Mouse (Mus musculus) kidney, postnatal 0 days (tissue): Measurements from ENCODE around the gene P4ha3. TPM values are rescaled to one million over a fixed set of nuclear protein-coding genes. Genes with fewer than 3 reads are reported as not detected.
A peak's percentile ranks its signal among the peaks of the same experiment; 100 is the strongest.

Experiments used
- ATAC-seq: fragments of 200-750 bp; cut with Nextera tagmentation; replicated peaks from 2 replicates; pipeline ENCODE4 v1.8.0; 2017; ENCODE audit warnings: low read depth, moderate number of reproducible peaks, moderate TSS enrichment, moderate library complexity; ENCODE audit not compliant: low FRiP score
- DNase-seq: peaks from one replicate; pipeline ENCODE4 v3.0.0-alpha.2; 2016; ENCODE audit warnings: low spot score
- H3K27ac ChIP-seq: fragments of 300-500 bp; sonication (generic); 2 replicates; pipeline ENCODE4 v1.5.1; 2014; ENCODE audit warnings: mild to moderate bottlenecking
- H3K27me3 ChIP-seq: fragments of 300-500 bp; sonication (generic); 2 replicates; pipeline ENCODE4 v1.6.1; 2014; ENCODE audit warnings: low read length, mixed read lengths; ENCODE audit not compliant: insufficient read depth
- H3K36me3 ChIP-seq: fragments of 300-500 bp; sonication (generic); 2 replicates; pipeline ENCODE4 v1.6.1; 2014; ENCODE audit warnings: low read length, mixed read lengths; ENCODE audit not compliant: insufficient read depth
- H3K4me1 ChIP-seq: fragments of 300-500 bp; sonication (generic); replicated peaks from 2 replicates; pipeline ENCODE4 v1.6.1; 2014; ENCODE audit warnings: antibody characterized with exemption, low read length, mixed read lengths; ENCODE audit not compliant: insufficient read depth
- H3K4me2 ChIP-seq: fragments of 300-500 bp; sonication (generic); 2 replicates; pipeline ENCODE4 v1.6.1; 2014; ENCODE audit warnings: mild to moderate bottlenecking, low read length, moderate library complexity, mixed read lengths
- H3K4me3 ChIP-seq: fragments of 300-500 bp; sonication (generic); replicated peaks from 2 replicates; pipeline ENCODE4 v1.5.1; 2014; ENCODE audit warnings: low read depth, low read length
- H3K9ac ChIP-seq: fragments of 300-500 bp; sonication (generic); 2 replicates; pipeline ENCODE4 v1.6.1; 2014; ENCODE audit warnings: low read depth, low read length
- H3K9me3 ChIP-seq: fragments of 300-500 bp; sonication (generic); replicated peaks from 2 replicates; pipeline ENCODE4 v1.6.1; 2016; ENCODE audit warnings: low read length, inconsistent platforms, mixed read lengths
- CTCF ChIP-seq: IDR thresholded peaks from 2 replicates; pipeline ENCODE4 v1.5.1; 2016; ENCODE audit warnings: antibody characterized with exemption, low read depth, mild to moderate bottlenecking, moderate library complexity
- WGBS: fragments of 180-500 bp; shearing (Covaris S2); extraction: QIAGEN DNeasy Blood & Tissue Kit; methylation state at CpG from one replicate; pipeline ENCODE4 v1.1.7; 2014; 5-methylcytosine and 5-hydroxymethylcytosine counted together
- polyA plus RNA-seq: library from polyadenylated mRNA; unstranded; fragments of >200 nt; fragmentation: Nextera tagmentation; extraction: Ambion mirVana; gene quantifications from 2 replicates; pipeline ENCODE4 v1.2.1, GENCODE M21; 2015

Gene P4ha3
- polyA plus RNA-seq, 1 experiment from 2014 or later = 2.7 TPM

GRCm38 (mm10) chr7:100298861-100299510, 13.7 kb downstream of the P4ha3 start:
- H3K4me2 ChIP-seq = no peak overlapping the region
- H3K4me1 ChIP-seq = no peaks in the 10 kb centered on the region
- TF ChIP-seq CTCF = no peak
- WGBS = 36% methylated on average over 14 of the region's 14 CpGs
- no peaks in the 10 kb centered on the region for H3K9me3 ChIP-seq
- no peak overlapping the region for H3K9ac ChIP-seq
- H3K27ac ChIP-seq = no peak overlapping the region
- no peaks in the 10 kb centered on the region for H3K36me3 ChIP-seq
- H3K4me3 ChIP-seq = no peak overlapping the region
- peak; percentile 86 for DNase-seq
- ATAC-seq = peak; percentile 61; the same call in 1 of the 2 replicates
- H3K27me3 ChIP-seq = no peaks in the 10 kb centered on the region

GRCm38 (mm10) chr7:100301390-100301789, 16.1 kb downstream of the P4ha3 start:
- no peak for ATAC-seq

GRCm38 (mm10) chr7:100302316-100302715, 17.0 kb downstream of the P4ha3 start:
- no peak for TF ChIP-seq CTCF
- DNase-seq (no peak), ATAC-seq (no peak)
- Histone ChIP-seq H3K9me3 (no peaks in the 10 kb centered on the region), H3K4me1 (no peaks in the 10 kb centered on the region), H3K27ac (no peak overlapping the region), H3K36me3 (no peaks in the 10 kb centered on the region), H3K27me3 (no peaks in the 10 kb centered on the region), H3K4me2 (no peak overlapping the region), H3K9ac (no peak overlapping the region), H3K4me3 (no peak overlapping the region)
- WGBS = 67% methylated on average over 4 of the region's 4 CpGs

More at GRCm38 (mm10) chr7:100301390-100301789, 16.1 kb downstream of the P4ha3 start:
- Histone ChIP-seq H3K4me3 (no peak overlapping the region), H3K4me1 (no peaks in the 10 kb centered on the region), H3K9me3 (no peaks in the 10 kb centered on the region), H3K9ac (no peak overlapping the region), H3K36me3 (no peaks in the 10 kb centered on the region), H3K4me2 (no peak overlapping the region), H3K27me3 (no peaks in the 10 kb centered on the region), H3K27ac (no peak overlapping the region)
- WGBS = 67% methylated on average over 3 of the region's 3 CpGs
- no peak for DNase-seq
- TF ChIP-seq CTCF = no peak

- ATAC-seq (no peak), DNase-seq (no peak)
- Histone ChIP-seq H3K27me3 (no peaks in the 10 kb centered on the region), H3K9me3 (no peaks in the 10 kb centered on the region), H3K4me1 (no peaks in the 10 kb centered on the region), H3K4me3 (no peak overlapping the region), H3K9ac (no peak overlapping the region), H3K4me2 (no peak overlapping the region), H3K27ac (no peak overlapping the region), H3K36me3 (no peaks in the 10 kb centered on the region)
- TF ChIP-seq CTCF = no peak
- 91% methylated on average over 9 of the region's 9 CpGs for WGBS
Measured at GRCm38 (mm10) chr7:100305894-100306293, 20.6 kb downstream of the P4ha3 start.

- WGBS = 69% methylated on average over 6 of the region's 6 CpGs
- Histone ChIP-seq H3K9me3 (no peaks in the 10 kb centered on the region), H3K36me3 (no peaks in the 10 kb centered on the region), H3K4me2 (no peak overlapping the region), H3K9ac (no peak overlapping the region), H3K4me3 (no peak overlapping the region), H3K27ac (no peak overlapping the region), H3K27me3 (no peaks in the 10 kb centered on the region), H3K4me1 (no peaks in the 10 kb centered on the region)
- DNase-seq (no peak), ATAC-seq (no peak)
- TF ChIP-seq CTCF = no peak
Measured at GRCm38 (mm10) chr7:100307872-100308653, 22.7 kb downstream of the P4ha3 start.

- no peak for TF ChIP-seq CTCF
- no peak overlapping the region for H3K4me3 ChIP-seq
- no peaks in the 10 kb centered on the region for H3K27me3 ChIP-seq
- no peaks in the 10 kb centered on the region for H3K4me1 ChIP-seq
- DNase-seq (no peak), ATAC-seq (no peak)
- no peak overlapping the region for H3K4me2 ChIP-seq
- no peak overlapping the region for H3K27ac ChIP-seq
- no peaks in the 10 kb centered on the region for H3K36me3 ChIP-seq
- no peak overlapping the region for H3K9ac ChIP-seq
- WGBS = 86% methylated on average over 1 of the region's 1 CpGs
- no peaks in the 10 kb centered on the region for H3K9me3 ChIP-seq
Measured at GRCm38 (mm10) chr7:100309216-100309615, 23.9 kb downstream of the P4ha3 start.
